Mouse (Mus musculus): Measurements from ENCODE around the gene Ldb1. TPM values are rescaled to one million over a fixed set of nuclear protein-coding genes. Genes with fewer than 3 reads are reported as not detected.
A peak's percentile ranks its signal among the peaks of the same experiment; 100 is the strongest.

Gene Ldb1
- polyA plus RNA-seq, 1 experiment from 2014 or later = 107 TPM

- H3K4me3 ChIP-seq (ENCODE audit: low read depth, low read length) = no peak overlapping the region
These were observed 9.0 kb downstream of the Ldb1 start for GRCm38 (mm10) chr19:46035971-46036370.

DNA sequence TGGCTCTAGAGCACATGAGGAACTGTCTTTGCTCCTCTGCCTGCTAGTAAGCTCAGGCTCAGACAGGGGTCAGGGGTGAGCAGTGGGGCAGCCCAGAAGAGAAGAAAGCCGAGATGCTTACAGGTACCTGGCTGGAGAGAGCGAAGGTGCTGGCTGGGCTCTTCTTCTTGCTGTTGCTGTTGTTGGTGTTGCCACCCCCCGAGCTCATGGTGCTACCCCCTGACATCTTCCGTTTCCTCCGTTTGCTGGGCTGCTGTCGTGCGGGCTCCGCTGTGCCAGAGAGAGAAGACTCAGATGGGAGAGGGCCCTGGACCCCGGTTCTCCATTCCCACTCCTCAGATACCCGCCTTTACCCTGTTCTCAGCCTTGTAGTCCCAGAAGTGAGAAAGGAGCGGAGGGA, 11.1 kb downstream of the Ldb1 start:
- Histone ChIP-seq H3K9ac (ENCODE audit: low read length) (no peak overlapping the region), H3K27me3 (replicated peaks; ENCODE audit: control insufficient read depth, insufficient read depth, low read length) (no peaks in the 10 kb centered on the region), H3K4me1 (ENCODE audit: control insufficient read depth, insufficient read depth, low read length) (peaks cover 7% of the 10 kb centered on the region), H3K4me2 (ENCODE audit: low read length) (no peak overlapping the region), H3K4me3 (ENCODE audit: low read depth, low read length) (no peak overlapping the region), H3K27ac (ENCODE audit: low read depth, low read length) (no peak overlapping the region), H3K9me3 (replicated peaks; ENCODE audit: control insufficient read depth, low read length) (0 out of 2 replicates have a peak, but pooled peaks cover 4% of the 10 kb centered on the region), H3K36me3 (ENCODE audit: control insufficient read depth, insufficient read depth, low read length) (peaks cover 67% of the 10 kb centered on the region)
- DNase-seq (ENCODE audit: low spot score) (no peak), ATAC-seq (no peak)
- 97% methylated on average over 11 of the region's 11 CpGs for WGBS

More at GRCm38 (mm10) chr19:46035971-46036370, 9.0 kb downstream of the Ldb1 start:
- Histone ChIP-seq H3K9me3 (replicated peaks; ENCODE audit: control insufficient read depth, low read length) (no peaks in the 10 kb centered on the region), H3K36me3 (ENCODE audit: control insufficient read depth, insufficient read depth, low read length) (peaks cover 58% of the 10 kb centered on the region), H3K27me3 (replicated peaks; ENCODE audit: control insufficient read depth, insufficient read depth, low read length) (no peaks in the 10 kb centered on the region), H3K4me2 (ENCODE audit: low read length) (peak overlapping the region; percentile 100), H3K4me1 (ENCODE audit: control insufficient read depth, insufficient read depth, low read length) (peaks cover 19% of the 10 kb centered on the region), H3K9ac (ENCODE audit: low read length) (0 out of 2 replicates have a peak overlapping the region, but pooled peaks have one; percentile 29), H3K27ac (ENCODE audit: low read depth, low read length) (no peak overlapping the region)
- ATAC-seq (no peak), DNase-seq (ENCODE audit: low spot score) (no peak)
- 90% methylated on average over 13 of the region's 13 CpGs for WGBS

- 81% methylated on average over 26 of the region's 26 CpGs for WGBS
- Histone ChIP-seq H3K4me3 (ENCODE audit: low read depth, low read length) (no peak overlapping the region), H3K27me3 (replicated peaks; ENCODE audit: control insufficient read depth, insufficient read depth, low read length) (no peaks in the 10 kb centered on the region), H3K9me3 (replicated peaks; ENCODE audit: control insufficient read depth, low read length) (0 out of 2 replicates have a peak, but pooled peaks cover 4% of the 10 kb centered on the region), H3K4me2 (ENCODE audit: low read length) (no peak overlapping the region), H3K9ac (ENCODE audit: low read length) (no peak overlapping the region), H3K36me3 (ENCODE audit: control insufficient read depth, insufficient read depth, low read length) (peaks cover 67% of the 10 kb centered on the region), H3K27ac (ENCODE audit: low read depth, low read length) (no peak overlapping the region), H3K4me1 (ENCODE audit: control insufficient read depth, insufficient read depth, low read length) (peaks cover 7% of the 10 kb centered on the region)
- DNase-seq (ENCODE audit: low spot score) = no peak
- ATAC-seq = no peak
These were observed 12.1 kb downstream of the Ldb1 start for GRCm38 (mm10) chr19:46032731-46033510.

GRCm38 (mm10) chr19:46031689-46032432, 13.2 kb downstream of the Ldb1 start:
- Histone ChIP-seq H3K9ac (ENCODE audit: low read length) (no peak overlapping the region), H3K36me3 (ENCODE audit: control insufficient read depth, insufficient read depth, low read length) (peaks cover 67% of the 10 kb centered on the region), H3K9me3 (replicated peaks; ENCODE audit: control insufficient read depth, low read length) (0 out of 2 replicates have a peak, but pooled peaks cover 4% of the 10 kb centered on the region), H3K27me3 (replicated peaks; ENCODE audit: control insufficient read depth, insufficient read depth, low read length) (no peaks in the 10 kb centered on the region), H3K4me3 (ENCODE audit: low read depth, low read length) (no peak overlapping the region), H3K4me1 (ENCODE audit: control insufficient read depth, insufficient read depth, low read length) (peaks cover 4% of the 10 kb centered on the region), H3K27ac (ENCODE audit: low read depth, low read length) (peak overlapping the region; percentile 15; the same call in 1 of the 2 replicates), H3K4me2 (ENCODE audit: low read length) (no peak overlapping the region)
- ATAC-seq (0 out of 2 replicates have a peak, but pooled peaks have one; percentile 19), DNase-seq (ENCODE audit: low spot score) (no peak)
- WGBS = 74% methylated on average over 9 of the region's 9 CpGs

GRCm38 (mm10) chr19:46030196-46030983, 14.6 kb downstream of the Ldb1 start:
- DNase-seq (ENCODE audit: low spot score) (no peak), ATAC-seq (no peak)
- H3K9ac ChIP-seq (ENCODE audit: low read length) = no peak overlapping the region
- H3K27me3 ChIP-seq (replicated peaks; ENCODE audit: control insufficient read depth, insufficient read depth, low read length) = no peaks in the 10 kb centered on the region
- H3K4me2 ChIP-seq (ENCODE audit: low read length) = no peak overlapping the region
- no peaks in the 10 kb centered on the region for H3K4me1 ChIP-seq (ENCODE audit: control insufficient read depth, insufficient read depth, low read length)
- H3K27ac ChIP-seq (ENCODE audit: low read depth, low read length) = no peak overlapping the region
- no peak overlapping the region for H3K4me3 ChIP-seq (ENCODE audit: low read depth, low read length)
- H3K36me3 ChIP-seq (ENCODE audit: control insufficient read depth, insufficient read depth, low read length) = peaks cover 53% of the 10 kb centered on the region
- 95% methylated on average over 10 of the region's 10 CpGs for WGBS
- H3K9me3 ChIP-seq (replicated peaks; ENCODE audit: control insufficient read depth, low read length) = 0 out of 2 replicates have a peak, but pooled peaks cover 4% of the 10 kb centered on the region

DNA sequence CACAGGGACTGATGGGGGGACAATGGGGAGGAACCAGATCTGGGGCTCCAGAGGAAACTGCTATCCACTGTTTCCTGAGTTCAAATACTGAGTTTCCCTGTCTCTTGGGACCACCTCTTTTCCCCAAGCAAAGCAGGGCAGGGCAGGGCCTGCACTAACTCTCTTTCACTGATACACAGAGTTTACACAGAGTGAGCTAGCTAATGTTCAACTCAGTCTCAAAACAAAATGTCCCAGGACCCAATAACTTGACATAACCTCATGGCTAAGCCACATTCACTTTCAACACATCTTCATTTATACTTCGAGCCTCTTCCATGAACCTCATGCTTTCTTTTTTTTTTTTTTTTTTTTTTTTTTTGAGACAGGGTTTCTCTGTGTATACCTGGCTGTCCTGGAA, 15.4 kb downstream of the Ldb1 start:
- no peak overlapping the region for H3K27ac ChIP-seq (ENCODE audit: low read depth, low read length)
- H3K9me3 ChIP-seq (replicated peaks; ENCODE audit: control insufficient read depth, low read length) = 0 out of 2 replicates have a peak, but pooled peaks cover 4% of the 10 kb centered on the region
- peaks cover 46% of the 10 kb centered on the region for H3K36me3 ChIP-seq (ENCODE audit: control insufficient read depth, insufficient read depth, low read length)
- no peak overlapping the region for H3K9ac ChIP-seq (ENCODE audit: low read length)
- no peak overlapping the region for H3K4me3 ChIP-seq (ENCODE audit: low read depth, low read length)
- 95% methylated on average over 1 of the region's 1 CpGs for WGBS
- no peaks in the 10 kb centered on the region for H3K4me1 ChIP-seq (ENCODE audit: control insufficient read depth, insufficient read depth, low read length)
- no peak for ATAC-seq
- H3K4me2 ChIP-seq (ENCODE audit: low read length) = no peak overlapping the region
- no peak for DNase-seq (ENCODE audit: low spot score)
- H3K27me3 ChIP-seq (replicated peaks; ENCODE audit: control insufficient read depth, insufficient read depth, low read length) = no peaks in the 10 kb centered on the region

DNA sequence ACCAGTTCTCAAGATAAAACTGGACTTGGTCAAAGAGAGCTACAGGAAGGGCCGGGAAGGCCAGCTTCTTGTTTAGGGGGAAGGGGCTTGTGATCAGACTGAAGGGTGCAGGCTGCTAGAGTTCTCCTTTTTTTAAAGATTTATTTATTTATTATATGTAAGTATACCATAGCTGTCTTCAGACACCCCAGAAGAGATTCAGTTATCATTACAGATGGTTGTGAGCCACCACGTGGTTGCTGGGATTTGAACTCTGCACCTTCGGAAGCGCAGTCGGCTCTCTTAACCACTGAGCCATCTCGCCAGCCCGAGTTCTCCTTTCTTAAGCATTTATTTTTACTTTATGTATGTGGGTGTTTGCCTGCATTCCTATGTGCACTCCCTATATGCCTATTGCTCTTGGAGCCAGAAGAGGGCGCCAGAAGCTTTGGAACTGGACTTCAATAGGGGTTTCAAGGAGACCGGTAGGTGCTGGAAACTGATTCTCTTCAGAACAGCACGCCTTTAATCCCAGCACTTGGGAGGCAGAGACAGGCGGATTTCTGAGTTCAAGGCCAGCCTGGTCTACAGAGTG, 16.2 kb downstream of the Ldb1 start:
- no peak for DNase-seq (ENCODE audit: low spot score)
- Histone ChIP-seq H3K9me3 (replicated peaks; ENCODE audit: control insufficient read depth, low read length) (0 out of 2 replicates have a peak, but pooled peaks cover 4% of the 10 kb centered on the region), H3K27ac (ENCODE audit: low read depth, low read length) (no peak overlapping the region), H3K4me1 (ENCODE audit: control insufficient read depth, insufficient read depth, low read length) (no peaks in the 10 kb centered on the region), H3K4me3 (ENCODE audit: low read depth, low read length) (no peak overlapping the region), H3K36me3 (ENCODE audit: control insufficient read depth, insufficient read depth, low read length) (peaks cover 37% of the 10 kb centered on the region), H3K4me2 (ENCODE audit: low read length) (no peak overlapping the region), H3K9ac (ENCODE audit: low read length) (no peak overlapping the region), H3K27me3 (replicated peaks; ENCODE audit: control insufficient read depth, insufficient read depth, low read length) (no peaks in the 10 kb centered on the region)
- 74% methylated on average over 11 of the region's 11 CpGs for whole genome bisulfite sequencing
- no peak for ATAC-seq

- no peak for ATAC-seq
- Histone ChIP-seq H3K4me3 (ENCODE audit: low read depth, low read length) (no peak overlapping the region), H3K27ac (ENCODE audit: low read depth, low read length) (no peak overlapping the region), H3K4me2 (ENCODE audit: low read length) (no peak overlapping the region), H3K9ac (ENCODE audit: low read length) (no peak overlapping the region), H3K36me3 (ENCODE audit: control insufficient read depth, insufficient read depth, low read length) (peaks cover 15% of the 10 kb centered on the region), H3K27me3 (replicated peaks; ENCODE audit: control insufficient read depth, insufficient read depth, low read length) (no peaks in the 10 kb centered on the region), H3K9me3 (replicated peaks; ENCODE audit: control insufficient read depth, low read length) (0 out of 2 replicates have a peak, but pooled peaks cover 4% of the 10 kb centered on the region), H3K4me1 (ENCODE audit: control insufficient read depth, insufficient read depth, low read length) (no peaks in the 10 kb centered on the region)
- 71% methylated on average over 8 of the region's 8 CpGs for WGBS
- DNase-seq (ENCODE audit: low spot score) = no peak
These were observed 18.4 kb downstream of the Ldb1 start for GRCm38 (mm10) chr19:46026567-46026966.

Measured in forebrain, embryonic 14.5 days (tissue).